Comparison of ENCODE assay signal across 15 mouse cellular contexts in genomic region chr11:25435645-25436044, GRCm38 (mm10).
DNase-seq lines count a peak whose midpoint lies in the region; ATAC-seq and TF ChIP-seq lines count a peak whose summit lies in the region.
"Had no signal": no experiment of that assay in that cellular context is flagged by ENCODE, and none has a peak within 500 bp of the region (broad histone marks: within the 10 kb centered on the region; RNA-seq: fewer than 3 reads in every experiment).

No protein-coding gene starts in this region.

- no peaks in the 10 kb centered on the region for H3K36me3 ChIP-seq in forebrain, embryonic 14.5 days (ENCODE audit: control insufficient read depth, insufficient read depth, low read length)
- no peaks in the 10 kb centered on the region for H3K36me3 ChIP-seq in forebrain, embryonic 10.5 days (replicated peaks)
- H3K36me3 ChIP-seq in limb, embryonic 14.5 days (ENCODE audit: control insufficient read depth, insufficient read depth, low read length) = no peaks in the 10 kb centered on the region
- no peaks in the 10 kb centered on the region for H3K36me3 ChIP-seq in limb, embryonic 10.5 days
- H3K36me3 ChIP-seq: hindbrain, embryonic 10.5 days; liver, embryonic 15.5 days had no signal

- no peak overlapping the region for H3K4me3 ChIP-seq in forebrain, embryonic 14.5 days (ENCODE audit: low read depth, low read length)
- no peak overlapping the region for H3K4me3 ChIP-seq in forebrain, embryonic 10.5 days
- no peak overlapping the region for H3K4me3 ChIP-seq in limb, embryonic 14.5 days (replicated peaks; ENCODE audit: low read length)
- H3K4me3 ChIP-seq in limb, embryonic 10.5 days = no peak overlapping the region
- H3K4me3 ChIP-seq: erythroblast, embryonic 14.5 days; hindbrain, embryonic 10.5 days; liver, embryonic 15.5 days had no signal

- H3K27ac ChIP-seq in forebrain, embryonic 14.5 days (ENCODE audit: low read depth, low read length) = no peak overlapping the region
- H3K27ac ChIP-seq in forebrain, embryonic 10.5 days = no peak overlapping the region
- no peak overlapping the region for H3K27ac ChIP-seq in limb, embryonic 14.5 days (replicated peaks; ENCODE audit: low read depth, low read length)
- H3K27ac ChIP-seq in limb, embryonic 10.5 days = no peak overlapping the region
- H3K27ac ChIP-seq: hindbrain, embryonic 10.5 days; liver, embryonic 15.5 days had no signal

- WGBS in forebrain, embryonic 14.5 days = 38% methylated on average over 1 of the region's 1 CpGs
- 30% methylated on average over 1 of the region's 1 CpGs for WGBS in forebrain, embryonic 10.5 days
- WGBS in limb, embryonic 14.5 days = 15% methylated on average over 1 of the region's 1 CpGs
- WGBS in limb, embryonic 10.5 days = 27% methylated on average over 1 of the region's 1 CpGs

- ATAC-seq in forebrain, embryonic 14.5 days = no peak
- no peak for ATAC-seq in limb, embryonic 14.5 days (ENCODE audit: low FRiP score, low read depth)

- peak; percentile 37 for DNase-seq in forebrain, embryonic 14.5 days (ENCODE audit: low spot score)
- no peak for DNase-seq in forebrain, embryonic 10.5 days (ENCODE audit: extremely low spot score, low spot score)
- DNase-seq in limb, embryonic 14.5 days (ENCODE audit: low spot score) = peak; percentile 28
- DNase-seq in limb, embryonic 10.5 days (ENCODE audit: low spot score) = no peak
- peak; percentile 5 for DNase-seq in brain, adult 2 months (ENCODE audit: low read depth, low spot score)
- peak; percentile 49 for DNase-seq in retina, embryonic 14.5 days (ENCODE audit: low spot score)
- DNase-seq in frontal cortex, postnatal 14 days (ENCODE audit: low spot score in 2 of 2) = no peak
- no peak for DNase-seq in testis, postnatal 10 days (ENCODE audit: low spot score)
- DNase-seq: cerebellum, adult 9-10 months; gastrocnemius, postnatal 10 days; kidney, postnatal 4 days; right cerebral cortex, postnatal 4 days had no signal

- H3K27me3 ChIP-seq in forebrain, embryonic 14.5 days (replicated peaks; ENCODE audit: control insufficient read depth, insufficient read depth, low read length) = no peaks in the 10 kb centered on the region
- no peaks in the 10 kb centered on the region for H3K27me3 ChIP-seq in forebrain, embryonic 10.5 days (ENCODE audit: poor library complexity, severe bottlenecking)
- H3K27me3 ChIP-seq in limb, embryonic 14.5 days (ENCODE audit: control insufficient read depth, insufficient read depth, low read length) = no peaks in the 10 kb centered on the region
- H3K27me3 ChIP-seq in limb, embryonic 10.5 days (ENCODE audit: low read depth, poor library complexity, severe bottlenecking) = no peaks in the 10 kb centered on the region
- H3K27me3 ChIP-seq: liver, embryonic 15.5 days had no signal

- no peak overlapping the region for H3K9ac ChIP-seq in forebrain, embryonic 14.5 days (ENCODE audit: low read length)
- no peak overlapping the region for H3K9ac ChIP-seq in limb, embryonic 14.5 days (ENCODE audit: low read depth, low read length, severe bottlenecking)
- H3K9ac ChIP-seq: liver, embryonic 15.5 days had no signal

- H3K9me3 ChIP-seq in forebrain, embryonic 14.5 days (replicated peaks; ENCODE audit: control insufficient read depth, low read length) = 0 out of 2 replicates have a peak, but pooled peaks cover 3% of the 10 kb centered on the region
- H3K9me3 ChIP-seq in forebrain, embryonic 10.5 days = peaks cover 6% of the 10 kb centered on the region
- H3K9me3 ChIP-seq in limb, embryonic 14.5 days (ENCODE audit: control insufficient read depth, low read length) = no peaks in the 10 kb centered on the region
- H3K9me3 ChIP-seq in limb, embryonic 10.5 days (replicated peaks) = no peaks in the 10 kb centered on the region
- H3K9me3 ChIP-seq: liver, embryonic 15.5 days had no signal

- no peaks in the 10 kb centered on the region for H3K4me1 ChIP-seq in forebrain, embryonic 14.5 days (ENCODE audit: control insufficient read depth, insufficient read depth, low read length)
- no peaks in the 10 kb centered on the region for H3K4me1 ChIP-seq in forebrain, embryonic 10.5 days
- no peaks in the 10 kb centered on the region for H3K4me1 ChIP-seq in limb, embryonic 14.5 days (ENCODE audit: control insufficient read depth, insufficient read depth, low read length)
- 0 out of 2 replicates have a peak, but pooled peaks cover 5% of the 10 kb centered on the region for H3K4me1 ChIP-seq in limb, embryonic 10.5 days
- H3K4me1 ChIP-seq: hindbrain, embryonic 10.5 days; liver, embryonic 15.5 days had no signal

- TF ChIP-seq POLR2A in limb, embryonic 14.5 days (IDR thresholded peaks at IDR 0.05; ENCODE audit: borderline replicate concordance, extremely low read depth, insufficient read depth, insufficient read length) = no peak

- no peak overlapping the region for H3K4me2 ChIP-seq in forebrain, embryonic 14.5 days (ENCODE audit: low read length)
- H3K4me2 ChIP-seq in limb, embryonic 14.5 days (replicated peaks; ENCODE audit: low read depth, low read length, severe bottlenecking) = no peak overlapping the region
- H3K4me2 ChIP-seq: liver, embryonic 15.5 days had no signal

Comparison
In these comparisons a context has a peak if more than half of its experiments do, and no peak if none do; other contexts are left out.
1. DNase-seq: peak in forebrain, embryonic 14.5 days (single experiment), limb, embryonic 14.5 days (single experiment), brain, adult 2 months (single experiment) and retina, embryonic 14.5 days (single experiment); none in forebrain, embryonic 10.5 days (single experiment), limb, embryonic 10.5 days (single experiment), frontal cortex, postnatal 14 days (0 of 2) and testis, postnatal 10 days (single experiment).